Mouse (Mus musculus): ENCODE results near the gene Msi2.

- TF ChIP-seq CTCF (IDR thresholded peaks at IDR 0.05; ENCODE audit: low read depth) (no peak), EP300 (IDR thresholded peaks at IDR 0.05; ENCODE audit: low read depth) (no peak)
These were observed 410.4 kb downstream of the Msi2 start for GRCm38 (mm10) chr11:88307616-88308543.
